Mouse (Mus musculus) hindbrain, embryonic 10.5 days (tissue): ENCODE data around the gene Pmepa1. TPM values are rescaled to one million over a fixed set of nuclear protein-coding genes. Genes with fewer than 3 reads are reported as not detected.

ENCODE experiments used
- DNase-seq: peaks from one replicate; pipeline ENCODE4 v3.0.0-alpha.2; 2017; ENCODE audit warnings: low spot score
- H3K27ac ChIP-seq: fragments of 300-500 bp; sonication (generic); 2 replicates; pipeline ENCODE4 v1.5.1; 2016; ENCODE audit warnings: mild to moderate bottlenecking, moderate library complexity
- H3K27me3 ChIP-seq: fragments of 300-500 bp; sonication (generic); 2 replicates; pipeline ENCODE4 v1.6.1; 2016; ENCODE audit warnings: mild to moderate bottlenecking; ENCODE audit not compliant: poor library complexity, insufficient read depth, severe bottlenecking
- H3K36me3 ChIP-seq: fragments of 300-500 bp; sonication (generic); 2 replicates; pipeline ENCODE4 v1.6.1; 2016; ENCODE audit warnings: mild to moderate bottlenecking, moderate library complexity
- H3K4me1 ChIP-seq: fragments of 300-500 bp; sonication (generic); replicated peaks from 2 replicates; pipeline ENCODE4 v1.6.1; 2016; ENCODE audit warnings: mild to moderate bottlenecking
- H3K4me3 ChIP-seq: fragments of 300-500 bp; sonication (generic); 2 replicates; pipeline ENCODE4 v1.5.1; 2016; ENCODE audit warnings: mild to moderate bottlenecking, moderate library complexity
- H3K9me3 ChIP-seq: fragments of 300-500 bp; sonication (generic); 2 replicates; pipeline ENCODE4 v1.6.1; 2016; ENCODE audit warnings: mild to moderate bottlenecking, moderate library complexity
- WGBS: fragments of 180-500 bp; shearing (Covaris S2); methylation state at CpG from one replicate; pipeline ENCODE4 v1.1.7; 2016; 5-methylcytosine and 5-hydroxymethylcytosine counted together
- polyA plus RNA-seq: library from polyadenylated mRNA; unstranded; fragments of >200 nt; fragmentation: Nextera tagmentation; extraction: Ambion mirVana; gene quantifications from 2 replicates; pipeline ENCODE4 v1.2.1, GENCODE M21; 2016

Pmepa1 gene
- polyA plus RNA-seq = 1.3 and 2.9 TPM in 2 replicates

DNA sequence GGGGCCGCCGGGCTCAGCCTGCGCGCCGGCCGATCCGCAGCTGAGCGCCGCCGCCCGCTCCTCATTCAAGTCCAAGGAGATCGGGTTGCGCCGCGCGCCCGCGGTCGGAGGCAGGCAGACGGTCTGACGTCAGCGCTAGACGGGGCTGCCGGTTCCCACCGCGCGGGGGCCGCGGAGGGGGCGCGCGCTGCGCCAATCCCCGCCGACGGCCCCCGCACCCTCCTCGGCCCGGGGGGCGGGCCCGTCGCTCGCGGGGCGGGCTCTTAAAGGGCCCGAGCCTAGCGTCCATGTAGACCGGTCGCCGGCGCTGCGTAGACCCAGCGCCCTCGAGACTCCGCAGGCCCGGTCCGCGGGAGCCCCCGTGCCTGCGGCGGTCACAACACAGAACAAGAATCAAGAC is at the start of gene Pmepa1:
Gene Pmepa1 (minus strand): TSS at position 125 of the 400 bp plus-strand sequence.
- Histone ChIP-seq H3K4me1 (peaks cover 52% of the 10 kb centered on the region), H3K4me3 (peak within 1 kb of the TSS; percentile 77), H3K9me3 (no peaks in the 10 kb centered on the region), H3K27me3 (peaks cover 75% of the 10 kb centered on the region), H3K27ac (peak within 1 kb of the TSS; percentile 96), H3K36me3 (no peaks in the 10 kb centered on the region)
- 1% methylated on average over 61 of the region's 61 CpGs for WGBS
- peak; percentile 90 for DNase-seq

GRCm38 (mm10) chr2:173321754-173322153 is 45.4 kb upstream of the Pmepa1 start:
- H3K27ac ChIP-seq = no peak overlapping the region
- no peak for DNase-seq
- no peaks in the 10 kb centered on the region for H3K9me3 ChIP-seq
- no peaks in the 10 kb centered on the region for H3K27me3 ChIP-seq
- H3K4me3 ChIP-seq = no peak overlapping the region
- H3K36me3 ChIP-seq = no peaks in the 10 kb centered on the region
- WGBS = 84% methylated on average over 6 of the region's 6 CpGs
- no peaks in the 10 kb centered on the region for H3K4me1 ChIP-seq

DNA sequence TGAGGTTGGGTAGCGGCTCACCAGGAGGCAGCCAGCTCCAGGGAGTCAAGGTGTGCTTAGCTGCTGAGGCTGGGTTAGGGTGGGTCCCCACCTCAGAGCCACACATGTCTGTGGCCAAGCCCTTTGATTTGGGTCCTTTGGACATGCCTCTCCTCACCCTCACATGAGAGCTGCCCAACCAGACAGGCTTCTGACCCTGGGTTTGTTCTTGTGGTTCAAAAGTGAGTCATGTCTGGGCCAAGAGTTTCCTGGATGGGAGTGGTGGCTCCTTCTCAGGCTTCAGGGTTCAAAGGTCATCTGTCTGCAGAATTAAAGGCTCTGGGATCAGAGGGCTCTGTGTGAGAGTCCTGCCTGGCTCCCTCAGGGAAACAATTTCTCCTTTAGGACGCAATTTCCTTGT is 44.9 kb upstream of the Pmepa1 start:
- H3K9me3 ChIP-seq = no peaks in the 10 kb centered on the region
- no peaks in the 10 kb centered on the region for H3K27me3 ChIP-seq
- no peaks in the 10 kb centered on the region for H3K36me3 ChIP-seq
- no peak overlapping the region for H3K27ac ChIP-seq
- WGBS = 74% methylated on average over 2 of the region's 2 CpGs
- H3K4me3 ChIP-seq = no peak overlapping the region
- DNase-seq = no peak
- no peaks in the 10 kb centered on the region for H3K4me1 ChIP-seq

DNA sequence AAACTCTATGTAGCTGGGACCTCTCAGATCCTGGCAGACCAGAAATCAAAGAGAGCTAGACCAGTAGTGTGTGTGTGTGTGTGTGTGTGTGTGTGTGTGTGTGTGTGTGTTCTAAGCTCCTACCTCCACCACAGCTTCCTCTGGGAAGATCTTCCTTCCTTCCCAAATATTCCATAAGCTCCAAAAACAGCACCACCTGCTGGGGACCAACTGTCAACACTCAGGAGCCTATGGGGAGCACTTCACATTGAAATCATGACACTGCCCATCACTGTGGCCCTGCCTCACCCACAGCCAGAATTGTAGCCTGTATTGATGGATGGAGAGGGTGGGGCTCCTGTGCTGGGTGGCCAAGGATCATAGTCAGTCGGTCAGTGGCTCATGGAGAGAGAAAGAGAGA is 38.0 kb upstream of the Pmepa1 start:
- H3K4me1 ChIP-seq = no peaks in the 10 kb centered on the region
- peaks cover 2% of the 10 kb centered on the region; the same call in 1 of the 2 replicates for H3K27me3 ChIP-seq
- H3K27ac ChIP-seq = no peak overlapping the region
- WGBS = 80% methylated on average over 1 of the region's 1 CpGs
- H3K4me3 ChIP-seq = no peak overlapping the region
- H3K9me3 ChIP-seq = 0 out of 2 replicates have a peak, but pooled peaks cover 6% of the 10 kb centered on the region
- DNase-seq = no peak
- H3K36me3 ChIP-seq = no peaks in the 10 kb centered on the region

GRCm38 (mm10) chr2:173308486-173308885 is 32.2 kb upstream of the Pmepa1 start:
- WGBS = 93% methylated on average over 10 of the region's 10 CpGs

DNA sequence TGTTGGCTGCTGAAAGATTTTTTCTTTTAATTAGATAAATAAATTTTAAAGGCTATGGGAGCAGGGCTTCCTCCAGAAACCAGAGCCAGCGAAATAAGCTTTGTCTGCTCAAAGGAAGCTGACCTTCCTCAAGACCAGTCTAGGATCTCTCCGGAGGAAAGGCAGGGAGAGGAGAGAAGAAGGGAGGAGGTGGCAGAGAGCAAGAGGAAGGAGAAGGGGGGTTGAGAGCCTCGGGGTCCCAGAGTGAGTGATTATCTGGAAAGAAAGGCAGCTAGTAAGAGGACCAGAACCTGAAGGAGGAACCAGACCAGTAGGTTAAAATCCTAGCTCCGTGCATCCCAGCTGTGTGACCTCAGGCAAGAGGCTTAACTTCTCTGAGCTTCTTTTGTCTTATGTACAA is 31.7 kb upstream of the Pmepa1 start:
- no peaks in the 10 kb centered on the region for H3K9me3 ChIP-seq
- peak overlapping the region; percentile 23; the same call in 1 of the 2 replicates for H3K4me3 ChIP-seq
- peaks cover 13% of the 10 kb centered on the region for H3K4me1 ChIP-seq
- WGBS = 27% methylated on average over 4 of the region's 4 CpGs
- H3K36me3 ChIP-seq = no peaks in the 10 kb centered on the region
- peaks cover 40% of the 10 kb centered on the region for H3K27me3 ChIP-seq
- no peak overlapping the region; the same call in 1 of the 2 replicates for H3K27ac ChIP-seq
- DNase-seq = no peak

More at GRCm38 (mm10) chr2:173308486-173308885, 32.2 kb upstream of the Pmepa1 start:
- no peak for DNase-seq
- Histone ChIP-seq H3K36me3 (no peaks in the 10 kb centered on the region), H3K27ac (no peak overlapping the region), H3K27me3 (peaks cover 40% of the 10 kb centered on the region), H3K9me3 (no peaks in the 10 kb centered on the region), H3K4me1 (peaks cover 13% of the 10 kb centered on the region), H3K4me3 (no peak overlapping the region)

- peaks cover 40% of the 10 kb centered on the region for H3K27me3 ChIP-seq
- H3K4me3 ChIP-seq = peak overlapping the region; percentile 23
- H3K36me3 ChIP-seq = no peaks in the 10 kb centered on the region
- no peaks in the 10 kb centered on the region for H3K9me3 ChIP-seq
- peaks cover 13% of the 10 kb centered on the region for H3K4me1 ChIP-seq
- no peak overlapping the region; the same call in 1 of the 2 replicates for H3K27ac ChIP-seq
- 4% methylated on average over 18 of the region's 18 CpGs for WGBS
- peak; percentile 64 for DNase-seq
Measured at GRCm38 (mm10) chr2:173307561-173307960, 31.2 kb upstream of the Pmepa1 start.

GRCm38 (mm10) chr2:173306734-173307525 is 30.6 kb upstream of the Pmepa1 start:
- 50% methylated on average over 11 of the region's 11 CpGs for WGBS
- DNase-seq = no peak
- peaks cover 40% of the 10 kb centered on the region for H3K27me3 ChIP-seq
- no peaks in the 10 kb centered on the region for H3K9me3 ChIP-seq
- no peaks in the 10 kb centered on the region for H3K36me3 ChIP-seq
- H3K4me3 ChIP-seq = no peak overlapping the region
- peaks cover 13% of the 10 kb centered on the region for H3K4me1 ChIP-seq
- no peak overlapping the region for H3K27ac ChIP-seq

GRCm38 (mm10) chr2:173305011-173305410 is 28.7 kb upstream of the Pmepa1 start:
- Histone ChIP-seq H3K4me1 (peaks cover 13% of the 10 kb centered on the region), H3K4me3 (no peak overlapping the region), H3K27me3 (peaks cover 40% of the 10 kb centered on the region), H3K36me3 (no peaks in the 10 kb centered on the region), H3K27ac (no peak overlapping the region), H3K9me3 (no peaks in the 10 kb centered on the region)
- WGBS = 45% methylated on average over 12 of the region's 12 CpGs
- DNase-seq = no peak

- no peaks in the 10 kb centered on the region for H3K4me1 ChIP-seq
- no peaks in the 10 kb centered on the region for H3K36me3 ChIP-seq
- peaks cover 5% of the 10 kb centered on the region; the same call in 1 of the 2 replicates for H3K9me3 ChIP-seq
- H3K27ac ChIP-seq = no peak overlapping the region
- H3K4me3 ChIP-seq = no peak overlapping the region
- 74% methylated on average over 28 of the region's 28 CpGs for WGBS
- H3K27me3 ChIP-seq = peaks cover 19% of the 10 kb centered on the region
- peak; percentile 36 for DNase-seq
Measured at GRCm38 (mm10) chr2:173300663-173301630, 24.6 kb upstream of the Pmepa1 start.

GRCm38 (mm10) chr2:173296408-173296807 is 20.1 kb upstream of the Pmepa1 start:
- Histone ChIP-seq H3K27me3 (no peaks in the 10 kb centered on the region), H3K27ac (no peak overlapping the region), H3K9me3 (peaks cover 5% of the 10 kb centered on the region; the same call in 1 of the 2 replicates), H3K4me1 (no peaks in the 10 kb centered on the region), H3K4me3 (no peak overlapping the region), H3K36me3 (no peaks in the 10 kb centered on the region)
- DNase-seq = no peak
- 87% methylated on average over 9 of the region's 9 CpGs for WGBS

DNA sequence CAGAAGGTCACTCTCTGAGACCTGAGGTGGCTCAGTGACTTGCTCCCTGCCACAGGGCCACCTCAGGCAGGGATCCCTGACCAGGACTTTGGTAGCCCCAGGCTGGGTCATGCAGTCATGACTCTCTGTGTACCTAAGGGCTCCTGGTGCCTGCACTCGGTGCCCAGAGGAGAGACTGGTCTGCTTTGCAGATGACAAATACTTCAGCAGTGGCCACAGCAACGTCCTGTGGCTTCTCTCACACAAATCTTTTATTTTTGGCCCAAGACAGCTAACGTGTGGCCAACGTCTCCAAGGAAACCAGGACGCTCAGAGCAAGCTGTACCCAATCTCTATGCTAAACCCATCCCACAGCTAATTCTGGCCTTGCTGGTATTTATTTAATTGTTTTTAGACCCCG is 16.7 kb upstream of the Pmepa1 start:
- DNase-seq = no peak
- no peaks in the 10 kb centered on the region for H3K27me3 ChIP-seq
- no peaks in the 10 kb centered on the region for H3K4me1 ChIP-seq
- H3K36me3 ChIP-seq = no peaks in the 10 kb centered on the region
- no peak overlapping the region for H3K27ac ChIP-seq
- H3K9me3 ChIP-seq = no peaks in the 10 kb centered on the region
- WGBS = 73% methylated on average over 6 of the region's 6 CpGs
- no peak overlapping the region for H3K4me3 ChIP-seq
